Mouse (Mus musculus) brain, embryonic 14.5 days (tissue): ENCODE results near the gene Mog. TPM values are rescaled to one million over a fixed set of nuclear protein-coding genes. Genes with fewer than 3 reads are reported as not detected.
A peak's percentile ranks its signal among the peaks of the same experiment; 100 is the strongest.

Source experiments
- DNase-seq: peaks from one replicate; pipeline ENCODE4 v3.0.0-alpha.2; 2011; ENCODE audit warnings: low read depth
- CTCF ChIP-seq: fragments of 200-500 bp; IDR thresholded peaks from 2 replicates; pipeline ENCODE4 v1.5.1; 2012; ENCODE audit warnings: inconsistent platforms, mild to moderate bottlenecking, moderate library complexity, borderline replicate concordance; ENCODE audit not compliant: insufficient read depth, insufficient read length; ENCODE audit errors: extremely low read depth
- POLR2A ChIP-seq: fragments of 200-500 bp; IDR thresholded peaks from 2 replicates; pipeline ENCODE4 v1.6.1; 2012; ENCODE audit warnings: mild to moderate bottlenecking, inconsistent platforms, borderline replicate concordance; ENCODE audit not compliant: poor library complexity, insufficient read depth, insufficient read length, severe bottlenecking; ENCODE audit errors: extremely low read depth
- polyA plus RNA-seq: library from polyadenylated mRNA; depleted of rRNA; stranded (reverse); fragments of >200 nt; gene quantifications from 2 replicates; pipeline ENCODE4 v1.2.3, GENCODE M21; 2012; rRNA removed

Gene Mog
- polyA plus RNA-seq: not detected in 2 replicates

- DNase-seq: no peak
- TF ChIP-seq POLR2A: no peak
Measured at GRCm38 (mm10) chr17:37022628-37023576, at the start of gene Mog. TSS of gene Mog (minus strand) at chr17:37023398.

GRCm38 (mm10) chr17:37072730-37073276 is 49.6 kb upstream of the Mog start:
- TF ChIP-seq CTCF (no peak), POLR2A (no peak)
- peak; percentile 51 for DNase-seq

GRCm38 (mm10) chr17:37072080-37072729 is 49.0 kb upstream of the Mog start:
- DNase-seq: peak; percentile 55
- TF ChIP-seq POLR2A: no peak

- TF ChIP-seq POLR2A: no peak
- TF ChIP-seq CTCF: no peak
- no peak for DNase-seq
Measured at GRCm38 (mm10) chr17:37070121-37070520, 46.9 kb upstream of the Mog start.

GRCm38 (mm10) chr17:37067861-37068260 is 44.7 kb upstream of the Mog start:
- TF ChIP-seq CTCF (no peak), POLR2A (no peak)
- no peak for DNase-seq

- TF ChIP-seq CTCF (no peak), POLR2A (no peak)
- DNase-seq: no peak
Measured at GRCm38 (mm10) chr17:37065993-37066392, 42.8 kb upstream of the Mog start.

- peak; percentile 75 for DNase-seq
- no peak for TF ChIP-seq CTCF
- no peak for TF ChIP-seq POLR2A
Measured at GRCm38 (mm10) chr17:37063686-37064495, 40.7 kb upstream of the Mog start.

GRCm38 (mm10) chr17:37063063-37063462 is 39.9 kb upstream of the Mog start:
- TF ChIP-seq POLR2A (no peak), CTCF (no peak)
- no peak for DNase-seq

- no peak for TF ChIP-seq POLR2A
- TF ChIP-seq CTCF: no peak
- DNase-seq: peak; percentile 64
Measured at GRCm38 (mm10) chr17:37062101-37062641, 39.0 kb upstream of the Mog start.

- DNase-seq: no peak
- TF ChIP-seq POLR2A (no peak), CTCF (no peak)
Measured at GRCm38 (mm10) chr17:37061435-37061834, 38.2 kb upstream of the Mog start.

GRCm38 (mm10) chr17:37056957-37057356 is 33.8 kb upstream of the Mog start:
- peak; percentile 69 for DNase-seq
- TF ChIP-seq POLR2A (no peak), CTCF (no peak)

GRCm38 (mm10) chr17:37051745-37052144 is 28.5 kb upstream of the Mog start:
- TF ChIP-seq CTCF: no peak
- TF ChIP-seq POLR2A: no peak
- no peak for DNase-seq

GRCm38 (mm10) chr17:37050876-37051275 is 27.7 kb upstream of the Mog start:
- DNase-seq: peak; percentile 51
- no peak for TF ChIP-seq POLR2A
- TF ChIP-seq CTCF: no peak

GRCm38 (mm10) chr17:37050399-37050798 is 27.2 kb upstream of the Mog start:
- no peak for TF ChIP-seq CTCF
- peak; percentile 91; the same call in 1 of the 2 replicates for TF ChIP-seq POLR2A
- peak; percentile 97 for DNase-seq
